Mouse (Mus musculus) embryonic facial prominence, embryonic 14.5 days (tissue): ENCODE results near the gene Atf6b. TPM values are rescaled to one million over a fixed set of nuclear protein-coding genes. Genes with fewer than 3 reads are reported as not detected.

Source experiments
- ATAC-seq: fragments of 200-750 bp; cut with Nextera tagmentation; 2 replicates; pipeline ENCODE4 v1.8.0; 2017; ENCODE audit warnings: low read depth, moderate number of reproducible peaks, moderate TSS enrichment
- DNase-seq: peaks from one replicate; pipeline ENCODE4 v3.0.0-alpha.2; 2015; ENCODE audit warnings: low spot score
- H3K27ac ChIP-seq: fragments of 300-500 bp; sonication (generic); replicated peaks from 2 replicates; pipeline ENCODE4 v1.5.1; 2014; ENCODE audit warnings: low read depth, mild to moderate bottlenecking, low read length, moderate library complexity
- H3K27me3 ChIP-seq: fragments of 300-500 bp; sonication (generic); replicated peaks from 2 replicates; pipeline ENCODE4 v1.6.1; 2014; ENCODE audit warnings: low read length; ENCODE audit not compliant: control insufficient read depth, insufficient read depth
- H3K36me3 ChIP-seq: fragments of 300-500 bp; sonication (generic); 2 replicates; pipeline ENCODE4 v1.6.1; 2014; ENCODE audit warnings: low read length, mixed read lengths; ENCODE audit not compliant: control insufficient read depth, insufficient read depth
- H3K4me1 ChIP-seq: fragments of 300-500 bp; sonication (generic); 2 replicates; pipeline ENCODE4 v1.6.1; 2014; ENCODE audit warnings: antibody characterized with exemption, low read length; ENCODE audit not compliant: control insufficient read depth, insufficient read depth
- H3K4me2 ChIP-seq: fragments of 300-500 bp; sonication (generic); 2 replicates; pipeline ENCODE4 v1.6.1; 2014; ENCODE audit warnings: low read depth, mild to moderate bottlenecking, low read length, moderate library complexity, mixed read lengths
- H3K4me3 ChIP-seq: fragments of 300-500 bp; sonication (generic); 2 replicates; pipeline ENCODE4 v1.5.1; 2014; ENCODE audit warnings: low read depth, mild to moderate bottlenecking, low read length
- H3K9ac ChIP-seq: fragments of 300-500 bp; sonication (generic); 2 replicates; pipeline ENCODE4 v1.6.1; 2014; ENCODE audit warnings: low read depth, mild to moderate bottlenecking, low read length, moderate library complexity, mixed read lengths
- H3K9me3 ChIP-seq: fragments of 300-500 bp; sonication (generic); 2 replicates; pipeline ENCODE4 v1.6.1; 2016; ENCODE audit warnings: low read length; ENCODE audit not compliant: control insufficient read depth
- WGBS: fragments of 180-500 bp; shearing (Covaris S2); extraction: QIAGEN DNeasy Blood & Tissue Kit; methylation state at CpG from one replicate; pipeline ENCODE4 v1.1.7; 2014; 5-methylcytosine and 5-hydroxymethylcytosine counted together
- polyA plus RNA-seq: library from polyadenylated mRNA; unstranded; fragments of >200 nt; fragmentation: Nextera tagmentation; extraction: Ambion mirVana; gene quantifications from 2 replicates; pipeline ENCODE4 v1.2.1, GENCODE M21; 2014

Gene Atf6b
- polyA plus RNA-seq, 1 experiment from 2014 or later: 60.8 TPM

DNA sequence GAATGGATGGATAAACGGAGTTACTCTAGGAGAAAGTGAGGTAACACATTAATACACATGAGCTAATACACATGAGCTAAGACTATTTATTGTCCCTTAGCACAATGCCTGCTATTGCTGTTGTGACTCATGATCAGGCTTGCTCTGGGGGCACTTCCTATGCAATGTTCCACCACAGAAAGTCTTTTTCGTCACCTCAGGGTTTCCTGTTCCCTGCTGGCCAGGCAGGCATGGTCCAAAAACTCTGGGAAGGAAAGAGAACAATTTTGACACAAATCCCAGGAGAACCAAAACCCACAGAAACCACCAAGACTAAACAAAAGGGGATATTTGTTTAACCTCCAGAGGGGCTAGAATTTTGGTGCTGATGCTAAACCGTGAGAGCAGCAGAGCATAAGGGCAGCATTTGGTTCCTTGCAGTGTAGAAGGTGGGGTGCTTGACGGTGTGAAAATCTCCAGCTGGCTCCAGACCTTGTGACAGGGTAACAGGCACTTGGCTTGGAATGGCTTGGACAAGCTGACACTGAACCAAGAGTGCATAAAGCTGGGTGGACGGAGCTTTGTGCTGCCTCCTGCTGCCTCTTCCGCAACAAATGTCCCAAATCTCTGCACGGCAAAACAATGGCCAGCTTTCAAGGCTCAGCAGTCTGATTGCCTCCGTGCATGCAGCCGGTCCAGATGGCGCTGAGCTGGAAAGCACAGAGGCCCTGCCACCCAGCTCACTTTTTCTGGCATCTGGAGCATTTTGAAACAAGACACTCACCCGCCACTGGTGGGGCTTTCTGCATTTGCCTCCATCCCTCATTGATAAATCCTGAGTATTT lies 6.0 kb upstream of the Atf6b start:
- peak overlapping the region; percentile 81 for H3K27ac ChIP-seq
- no peak overlapping the region for H3K4me3 ChIP-seq
- H3K36me3 ChIP-seq: no peaks in the 10 kb centered on the region
- 10% methylated on average over 11 of the region's 11 CpGs for WGBS
- H3K9me3 ChIP-seq: no peaks in the 10 kb centered on the region
- peak; percentile 84 for DNase-seq
- peak overlapping the region; percentile 50 for H3K9ac ChIP-seq
- ATAC-seq: peak; percentile 56
- H3K4me2 ChIP-seq: peak overlapping the region; percentile 28; the same call in 1 of the 2 replicates
- H3K27me3 ChIP-seq: no peaks in the 10 kb centered on the region
- peaks cover 21% of the 10 kb centered on the region for H3K4me1 ChIP-seq

DNA sequence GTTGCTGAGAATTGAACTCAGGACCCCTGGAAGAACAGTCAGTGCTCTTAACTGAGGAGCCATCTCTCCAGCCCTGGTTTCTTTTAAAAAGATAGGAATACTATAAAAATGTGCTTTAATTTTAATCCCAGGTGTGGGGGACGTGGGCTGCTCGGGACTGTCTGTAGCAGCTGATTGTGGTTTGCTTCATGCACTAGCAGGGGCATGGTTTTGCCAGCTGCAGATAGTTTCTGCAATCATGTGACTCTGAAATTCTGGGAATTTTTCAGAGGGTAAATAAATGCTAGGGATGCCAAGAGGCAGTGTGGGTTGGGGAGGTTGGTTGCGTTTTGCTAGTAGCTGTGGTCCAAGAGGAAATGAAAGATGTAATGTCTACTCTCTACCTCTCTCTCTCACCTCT lies 5.0 kb upstream of the Atf6b start:
- no peak overlapping the region; the same call in 1 of the 2 replicates for H3K27ac ChIP-seq
- no peak overlapping the region for H3K4me2 ChIP-seq
- H3K27me3 ChIP-seq: no peaks in the 10 kb centered on the region
- no peak overlapping the region for H3K9ac ChIP-seq
- WGBS: 41% methylated on average over 3 of the region's 3 CpGs
- no peak for DNase-seq
- peaks cover 26% of the 10 kb centered on the region for H3K4me1 ChIP-seq
- H3K36me3 ChIP-seq: no peaks in the 10 kb centered on the region
- no peak overlapping the region for H3K4me3 ChIP-seq
- H3K9me3 ChIP-seq: no peaks in the 10 kb centered on the region
- ATAC-seq: no peak

DNA sequence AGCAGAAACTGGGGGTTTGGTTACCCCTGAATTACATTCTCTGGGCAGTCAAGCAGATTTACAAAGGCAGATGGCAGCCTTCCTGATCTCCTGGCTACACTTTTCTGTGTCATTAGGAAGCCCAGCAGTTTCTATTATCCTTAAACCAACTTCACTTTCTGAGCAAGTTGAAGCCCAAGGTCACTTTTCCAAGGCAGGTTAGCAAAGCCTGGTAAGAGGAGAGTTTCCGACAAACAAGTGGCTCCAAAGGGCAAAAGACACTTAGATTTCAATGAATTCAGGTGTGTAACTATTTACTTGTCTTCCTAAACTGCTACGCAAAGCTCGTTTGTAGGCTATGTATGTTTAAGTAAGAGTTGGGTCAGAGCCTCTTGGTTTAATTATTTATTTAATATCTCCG lies 3.6 kb upstream of the Atf6b start:
- 88% methylated on average over 4 of the region's 4 CpGs for WGBS
- ATAC-seq: no peak
- H3K9ac ChIP-seq: no peak overlapping the region

GRCm38 (mm10) chr17:34643944-34644343 lies 3.0 kb upstream of the Atf6b start:
- WGBS: 81% methylated on average over 10 of the region's 10 CpGs
- Histone ChIP-seq H3K9me3 (no peaks in the 10 kb centered on the region), H3K4me2 (no peak overlapping the region), H3K36me3 (0 out of 2 replicates have a peak, but pooled peaks cover under 1% of the 10 kb centered on the region), H3K4me1 (peaks cover 32% of the 10 kb centered on the region), H3K9ac (no peak overlapping the region), H3K27ac (no peak overlapping the region), H3K27me3 (no peaks in the 10 kb centered on the region), H3K4me3 (no peak overlapping the region)
- DNase-seq (no peak), ATAC-seq (no peak)

More for the DNA sequence above, 3.6 kb upstream of the Atf6b start:
- H3K27me3 ChIP-seq: no peaks in the 10 kb centered on the region
- no peak overlapping the region for H3K27ac ChIP-seq
- H3K4me1 ChIP-seq: peaks cover 32% of the 10 kb centered on the region
- H3K4me3 ChIP-seq: no peak overlapping the region
- H3K4me2 ChIP-seq: no peak overlapping the region
- DNase-seq: no peak
- no peaks in the 10 kb centered on the region for H3K9me3 ChIP-seq
- no peaks in the 10 kb centered on the region for H3K36me3 ChIP-seq

DNA sequence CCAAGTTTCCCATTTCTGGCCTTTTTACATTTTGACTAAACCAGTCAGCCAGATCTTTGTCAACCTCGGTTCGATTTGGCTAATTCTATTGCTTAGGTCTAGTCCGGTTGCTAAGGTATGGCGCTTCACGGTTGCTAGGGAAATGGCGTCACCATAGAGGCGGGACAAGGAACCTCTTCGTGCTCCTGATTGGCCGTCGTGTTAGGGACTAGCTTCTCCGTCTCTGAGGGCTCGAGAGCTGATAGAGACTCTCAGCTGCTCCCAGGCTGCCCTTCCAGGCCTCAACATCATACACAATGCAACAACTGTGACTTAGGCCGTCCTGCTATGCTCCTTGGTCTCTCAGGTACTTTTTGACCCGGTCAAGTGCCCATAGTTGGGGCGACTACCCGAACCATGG lies 2.3 kb upstream of the Atf6b start, which contains the start of gene Fkbpl:
TSS of gene Fkbpl (plus strand) at position 157 of the 400 bp plus-strand sequence.
- peak within 1 kb of the TSS; percentile 64 for H3K4me3 ChIP-seq
- no peaks in the 10 kb centered on the region for H3K27me3 ChIP-seq
- peak; percentile 80 for ATAC-seq
- peak within 1 kb of the TSS; percentile 69 for H3K4me2 ChIP-seq
- DNase-seq: peak; percentile 98
- under 1% methylated on average over 16 of the region's 16 CpGs for WGBS
- H3K36me3 ChIP-seq: 0 out of 2 replicates have a peak, but pooled peaks cover 6% of the 10 kb centered on the region
- H3K9me3 ChIP-seq: no peaks in the 10 kb centered on the region
- H3K27ac ChIP-seq: peak within 1 kb of the TSS; percentile 64
- H3K9ac ChIP-seq: peak within 1 kb of the TSS; percentile 71
- peaks cover 32% of the 10 kb centered on the region for H3K4me1 ChIP-seq

DNA sequence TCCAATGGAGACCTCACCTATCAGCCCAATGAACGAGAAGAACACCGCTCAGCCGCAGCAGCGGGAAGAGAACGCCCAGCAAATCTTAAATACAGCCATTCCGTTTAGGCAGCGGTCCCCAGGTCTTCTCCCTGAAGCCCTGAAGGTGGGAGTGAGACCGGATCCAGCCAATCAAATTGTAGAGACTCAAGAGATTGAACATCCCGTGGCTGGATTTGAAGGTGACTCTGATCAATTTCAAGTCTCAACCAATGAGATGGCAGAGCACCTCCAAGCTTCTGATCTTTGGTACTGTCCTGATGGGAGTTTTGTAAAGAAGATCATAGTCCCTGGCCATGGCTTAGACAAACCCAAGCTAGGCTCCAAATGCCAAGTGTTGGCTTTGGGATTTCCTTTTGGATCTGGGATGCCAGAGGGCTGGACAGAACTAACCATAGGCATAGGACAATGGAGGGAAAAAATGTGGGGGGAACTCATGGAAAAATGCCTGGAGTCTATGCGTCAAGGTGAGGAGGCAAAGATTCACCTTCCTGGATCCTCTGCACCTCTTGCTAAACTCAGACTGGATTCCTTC lies 1.6 kb upstream of the Atf6b start:
- Histone ChIP-seq H3K36me3 (peaks cover 10% of the 10 kb centered on the region), H3K4me2 (peak overlapping the region; percentile 69), H3K4me3 (peak overlapping the region; percentile 64), H3K9ac (peak overlapping the region; percentile 71), H3K27ac (peak overlapping the region; percentile 64), H3K4me1 (peaks cover 29% of the 10 kb centered on the region), H3K27me3 (no peaks in the 10 kb centered on the region), H3K9me3 (no peaks in the 10 kb centered on the region)
- DNase-seq: no peak
- WGBS: 49% methylated on average over 10 of the region's 10 CpGs
- no peak for ATAC-seq

- ATAC-seq: no peak
- no peak overlapping the region for H3K4me3 ChIP-seq
- WGBS: 90% methylated on average over 30 of the region's 30 CpGs
These were observed 975 bp upstream of the Atf6b start for GRCm38 (mm10) chr17:34645831-34646511.

GRCm38 (mm10) chr17:34648141-34648890 lies 1.4 kb downstream of the Atf6b start:
- H3K27ac ChIP-seq: no peak overlapping the region
- H3K4me3 ChIP-seq: peak overlapping the region; percentile 95
- ATAC-seq: no peak
- 78% methylated on average over 16 of the region's 16 CpGs for WGBS
- 0 out of 2 replicates have a peak overlapping the region, but pooled peaks have one; percentile 89 for H3K9ac ChIP-seq
- peaks cover 20% of the 10 kb centered on the region for H3K4me1 ChIP-seq
- H3K4me2 ChIP-seq: peak overlapping the region; percentile 88
- H3K9me3 ChIP-seq: no peaks in the 10 kb centered on the region
- no peak for DNase-seq
- H3K36me3 ChIP-seq: peaks cover 38% of the 10 kb centered on the region
- no peaks in the 10 kb centered on the region for H3K27me3 ChIP-seq

More at GRCm38 (mm10) chr17:34645831-34646511, 975 bp upstream of the Atf6b start:
- H3K9ac ChIP-seq: no peak overlapping the region
- no peaks in the 10 kb centered on the region for H3K27me3 ChIP-seq
- no peak for DNase-seq
- H3K9me3 ChIP-seq: no peaks in the 10 kb centered on the region
- no peak overlapping the region for H3K27ac ChIP-seq
- peaks cover 23% of the 10 kb centered on the region for H3K4me1 ChIP-seq
- H3K36me3 ChIP-seq: peaks cover 16% of the 10 kb centered on the region
- peak overlapping the region; percentile 25; the same call in 1 of the 2 replicates for H3K4me2 ChIP-seq
